In the genomic region with DNA sequence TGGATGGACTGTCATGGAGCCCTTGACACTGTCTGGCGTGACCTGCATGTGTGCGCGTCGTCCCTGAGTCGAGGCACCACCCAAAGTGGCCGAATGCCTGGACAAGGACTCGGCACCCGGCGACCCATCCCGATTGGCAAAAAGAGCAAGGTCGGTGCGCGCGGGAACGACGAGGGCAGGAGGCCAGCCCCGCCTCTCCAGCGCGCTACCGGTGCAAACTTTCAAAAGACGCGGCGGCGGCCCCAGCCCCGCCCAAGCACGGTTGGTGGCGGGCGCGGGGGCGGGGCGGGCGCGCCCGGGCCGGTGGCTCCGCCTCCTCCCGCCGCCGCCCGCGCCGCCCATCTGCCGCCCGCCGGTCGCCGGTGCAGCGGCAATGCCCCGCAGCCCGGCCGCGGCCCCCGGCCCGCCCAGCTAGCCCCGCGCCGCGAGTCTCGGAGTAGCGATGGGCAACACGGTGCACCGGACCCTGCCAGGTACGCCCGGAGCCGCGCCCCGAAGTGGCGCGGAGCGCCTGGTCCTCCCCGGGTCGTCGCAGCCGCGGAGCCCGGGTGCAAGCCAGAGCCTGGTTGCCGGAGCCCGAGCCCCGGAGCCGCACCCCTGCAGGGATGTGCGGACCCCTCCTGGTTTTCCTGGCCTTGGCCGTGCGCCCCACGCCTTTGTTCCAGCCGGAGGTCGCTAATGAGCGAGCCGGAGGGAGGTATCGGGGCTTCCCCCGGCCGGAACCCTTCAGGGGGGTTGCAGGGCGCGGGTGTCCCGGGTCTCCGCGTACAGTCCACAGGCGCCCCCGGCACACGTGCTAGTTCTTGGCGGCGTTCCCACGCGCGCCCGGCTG, we compare ENCODE assay signal across 9 mouse cellular contexts. TPM values are rescaled to one million over a fixed set of nuclear protein-coding genes. Genes with fewer than 3 reads are reported as not detected.
A peak's percentile ranks its signal among the peaks of the same experiment; 100 is the strongest.
DNase-seq lines count a peak whose midpoint lies in the region; ATAC-seq and TF ChIP-seq lines count a peak whose summit lies in the region.
"Had no signal": no experiment of that assay in that cellular context is flagged by ENCODE, and none has a peak within 500 bp of the region (broad histone marks: within the 10 kb centered on the region; RNA-seq: fewer than 3 reads in every experiment).

A gene (plus strand): TSS at position 307 of the 832 bp plus-strand sequence.

- H3K4me1 ChIP-seq in cerebellum, adult 2 months (ENCODE audit: control insufficient read depth, insufficient read depth, low read length): peaks cover 4% of the 10 kb centered on the region; the same call in 1 of the 2 replicates
- H3K4me1 ChIP-seq in forebrain, postnatal 0 days (ENCODE audit: insufficient read depth): peaks cover 5% of the 10 kb centered on the region; the same call in 1 of the 2 replicates
- peaks cover 21% of the 10 kb centered on the region for H3K4me1 ChIP-seq in hindbrain, embryonic 15.5 days (replicated peaks)
- H3K4me1 ChIP-seq in megakaryocyte, embryonic 14.5 days: peaks cover 15% of the 10 kb centered on the region

- no peak within 1 kb of the TSS for H3K27ac ChIP-seq in cerebellum, adult 2 months (ENCODE audit: insufficient read depth, low read length)
- peak within 1 kb of the TSS; percentile 76 for H3K27ac ChIP-seq in forebrain, postnatal 0 days (ENCODE audit: low read depth, low read length)
- peak within 1 kb of the TSS; percentile 61 for H3K27ac ChIP-seq in hindbrain, embryonic 15.5 days (replicated peaks)

- H3K9me3 ChIP-seq in forebrain, postnatal 0 days (ENCODE audit: low read length): no peaks in the 10 kb centered on the region
- no peaks in the 10 kb centered on the region for H3K9me3 ChIP-seq in hindbrain, embryonic 15.5 days
- 0 out of 2 replicates have a peak, but pooled peaks cover 3% of the 10 kb centered on the region for H3K9me3 ChIP-seq in megakaryocyte, embryonic 14.5 days

- H3K36me3 ChIP-seq in forebrain, postnatal 0 days (ENCODE audit: insufficient read depth): no peaks in the 10 kb centered on the region; the same call in 1 of the 2 replicates
- no peaks in the 10 kb centered on the region for H3K36me3 ChIP-seq in hindbrain, embryonic 15.5 days
- no peaks in the 10 kb centered on the region for H3K36me3 ChIP-seq in megakaryocyte, embryonic 14.5 days (replicated peaks; ENCODE audit: low read length)
- H3K36me3 ChIP-seq: G1E had no signal

- WGBS in cerebellum, adult 2 months: under 1% methylated on average over 105 of the region's 105 CpGs
- WGBS in forebrain, postnatal 0 days: 3% methylated on average over 101 of the region's 105 CpGs
- under 1% methylated on average over 95 of the region's 105 CpGs for WGBS in hindbrain, embryonic 15.5 days

- no peaks in the 10 kb centered on the region for H3K27me3 ChIP-seq in cerebellum, adult 2 months (ENCODE audit: control insufficient read depth, insufficient read depth, low read length)
- no peaks in the 10 kb centered on the region; the same call in 1 of the 2 replicates for H3K27me3 ChIP-seq in forebrain, postnatal 0 days (ENCODE audit: insufficient read depth, low read length)
- H3K27me3 ChIP-seq in hindbrain, embryonic 15.5 days: peaks cover 7% of the 10 kb centered on the region
- peaks cover 96% of the 10 kb centered on the region for H3K27me3 ChIP-seq in megakaryocyte, embryonic 14.5 days (replicated peaks)

- TF ChIP-seq POLR2A in cerebellum, adult 2 months (IDR thresholded peaks at IDR 0.05; ENCODE audit: borderline replicate concordance, insufficient read depth, low read length): no peak

- peak; percentile 70; the same call in 1 of the 2 replicates for ATAC-seq in forebrain, postnatal 0 days
- ATAC-seq in hindbrain, embryonic 15.5 days (ENCODE audit: low FRiP score, low read depth): peak; percentile 68

- peak within 1 kb of the TSS; percentile 87 for H3K4me2 ChIP-seq in forebrain, postnatal 0 days (ENCODE audit: low read depth)
- H3K4me2 ChIP-seq in hindbrain, embryonic 15.5 days: peak within 1 kb of the TSS; percentile 84

- H3K4me3 ChIP-seq in cerebellum, adult 2 months (replicated peaks; ENCODE audit: insufficient read depth, low read depth, low read length): peak within 1 kb of the TSS; percentile 51
- peak within 1 kb of the TSS; percentile 94 for H3K4me3 ChIP-seq in forebrain, postnatal 0 days (ENCODE audit: low read depth, low read length)
- H3K4me3 ChIP-seq in hindbrain, embryonic 15.5 days: peak within 1 kb of the TSS; percentile 92
- peak within 1 kb of the TSS; percentile 91 for H3K4me3 ChIP-seq in megakaryocyte, embryonic 14.5 days (replicated peaks)

- peak within 1 kb of the TSS; percentile 88 for H3K9ac ChIP-seq in forebrain, postnatal 0 days
- peak within 1 kb of the TSS; percentile 73 for H3K9ac ChIP-seq in hindbrain, embryonic 15.5 days

- no peak for TF ChIP-seq CTCF in cerebellum, adult 2 months (IDR thresholded peaks at IDR 0.05; ENCODE audit: borderline replicate concordance, insufficient read depth, low read depth, low read length)
- no peak; the same call in 1 of the 2 replicates for TF ChIP-seq CTCF in forebrain, postnatal 0 days (IDR thresholded peaks at IDR 0.05; ENCODE audit: low read depth)

- DNase-seq in layer of hippocampus, adult 18-20 months (ENCODE audit: low spot score in 2 of 2): peak in 1 of 2 experiments; percentile 35
- no peak for DNase-seq in layer of hippocampus, adult 9-10 months (ENCODE audit: low spot score)
- DNase-seq in cerebellum, adult 2 months: peak; percentile 37 to 44
- peak; percentile 63 for DNase-seq in forebrain, postnatal 0 days
- no peak for DNase-seq in left cerebral cortex, postnatal 25 days (ENCODE audit: low spot score in 2 of 2)
- peak; percentile 43 to 57 for DNase-seq in spleen, postnatal 36 days (ENCODE audit: low spot score in 2 of 2)

- intact Hi-C loops in left cerebral cortex, postnatal 25 days (cut with DNase I): no loop called here

RNA-seq across cellular contexts. Expression of the gene that starts here (rescaled TPM):
- 10 to 100 TPM; 80.4 to 80.8 TPM for total RNA-seq in layer of hippocampus, adult 18-20 months (2021)
- polyA plus RNA-seq in cerebellum, adult 2 months (2012; rRNA removed): 0.84 and 1.1 TPM in 2 replicates
- total RNA-seq in forebrain, postnatal 0 days (2014; rRNA removed): 59.1 and 74.1 TPM in 2 replicates
- 2.2 and 3.9 TPM in 2 replicates for polyA plus RNA-seq in forebrain, postnatal 0 days (2015; fragmentation: Nextera tagmentation; extraction: Ambion mirVana)
- polyA plus RNA-seq in hindbrain, embryonic 15.5 days (2015; fragmentation: Nextera tagmentation; extraction: Ambion mirVana): 1.6 and 1.9 TPM in 2 replicates
- total RNA-seq in left cerebral cortex, postnatal 25 days (2021): 10 to 100 TPM; 75.2 to 75.9 TPM
- 0.16 TPM in 1 of 2 replicates, not detected in the other for polyA plus RNA-seq in megakaryocyte, embryonic 14.5 days (2012; ENCODE audit: insufficient read depth, low replicate concordance)
- polyA plus RNA-seq: G1E had no signal

Comparison
In these comparisons a context has a peak if more than half of its experiments do, and no peak if none do; other contexts are left out.
1. DNase-seq: peak in cerebellum, adult 2 months (2 of 2), forebrain, postnatal 0 days (single experiment) and spleen, postnatal 36 days (2 of 2); none in layer of hippocampus, adult 9-10 months (single experiment) and left cerebral cortex, postnatal 25 days (0 of 2).
2. Peak in every context shown above with its lines, with median percentiles within 50 percentile points of each other: H3K4me3 ChIP-seq.